Mouse (Mus musculus) gastrocnemius, postnatal 36 days (tissue): ENCODE data around the gene Mptx1. TPM values are rescaled to one million over a fixed set of nuclear protein-coding genes. Genes with fewer than 3 reads are reported as not detected.
"Not testable (repeated sequence)": the region's sequence is repeated elsewhere in the genome, so short reads cannot be mapped to it uniquely, and the experiment has no call there.

Experiments used
- DNase-seq, 2 experiments: peaks; one replicate each; pipeline ENCODE4 v3.0.0; 2022
- intact Hi-C: fragments of 180-260 bp; cut with DNase I; formaldehyde crosslinking; loops from one replicate; pipeline ENCODE4 v1.15.1; 2025
- long read RNA-seq, 2 experiments: library from polyadenylated mRNA; stranded (forward); transcript quantifications; one replicate each; pipeline ENCODE4 v2.0.0; 2021
- total RNA-seq, 2 experiments: library from RNA; stranded (reverse); gene quantifications; 2 replicates each; pipeline ENCODE4 v1.2.3; 2021

Gene Mptx1
- total RNA-seq: not detected
- long read RNA-seq, experiment 1: 0 reads
- long read RNA-seq, experiment 2: 0 reads

GRCm38 (mm10) chr1:174330218-174330617 lies at the start of gene Mptx1:
Gene Mptx1 (plus strand): TSS chr1:174330518.
- no peak for DNase-seq
- intact Hi-C loops: no loop called here

- intact Hi-C loops: no loop called here
- DNase-seq: no peak
These were observed 27.2 kb upstream of the Mptx1 start for GRCm38 (mm10) chr1:174303162-174303561.

GRCm38 (mm10) chr1:174317308-174317707 lies 13.0 kb upstream of the Mptx1 start:
- intact Hi-C loops: no loop called here
- no peak for DNase-seq

- intact Hi-C loops, DNase-seq: not testable (repeated sequence)
These were observed 23.3 kb downstream of the Mptx1 start for GRCm38 (mm10) chr1:174353636-174354035.

- intact Hi-C loops: no loop called here
- DNase-seq: no peak
These were observed 24.3 kb downstream of the Mptx1 start for GRCm38 (mm10) chr1:174354640-174355039.

- intact Hi-C loops: no loop called here
- no peak for DNase-seq
These were observed 34.6 kb downstream of the Mptx1 start, which contains the start of gene Olfr417 for GRCm38 (mm10) chr1:174364882-174365451. Gene Olfr417 (plus strand): TSS chr1:174365122.

GRCm38 (mm10) chr1:174373799-174374198 lies 43.5 kb downstream of the Mptx1 start:
- intact Hi-C loops: no loop called here
- DNase-seq: no peak

Other genes with a start within 250 kb of the Mptx1 start
- gene Olfr429, start 246.2 kb upstream of the Mptx1 start, total RNA-seq: not detected
- gene Olfr427, start 233.6 kb upstream of the Mptx1 start, total RNA-seq: not detected
- gene Olfr231, start 209.4 kb upstream of the Mptx1 start, total RNA-seq: not detected
- gene Olfr424, start 199.0 kb upstream of the Mptx1 start, total RNA-seq: not detected
- gene Olfr420, start 174.9 kb upstream of the Mptx1 start, total RNA-seq: not detected
- gene Spta1, start 157.7 kb upstream of the Mptx1 start, total RNA-seq: under 1 TPM; 0.15 to 0.18 TPM
- gene Olfr419, start 78.5 kb upstream of the Mptx1 start, total RNA-seq: not detected
- gene Olfr417, start 34.6 kb downstream of the Mptx1 start, total RNA-seq: not detected
- not detected for gene Olfr248, start 60.5 kb downstream of the Mptx1 start, total RNA-seq
- not detected for gene Olfr414, start 93.5 kb downstream of the Mptx1 start, total RNA-seq
- gene Olfr220, start 111.6 kb downstream of the Mptx1 start, total RNA-seq: not detected
- gene Fmn2, start 171.3 kb downstream of the Mptx1 start, total RNA-seq: under 1 TPM; 0.25 to 0.28 TPM